Mouse (Mus musculus): ENCODE measurements around the gene Clec4a3. TPM values are rescaled to one million over a fixed set of nuclear protein-coding genes. Genes with fewer than 3 reads are reported as not detected.
"Not testable (repeated sequence)": the region's sequence is repeated elsewhere in the genome, so short reads cannot be mapped to it uniquely, and the experiment has no call there.

Gene Clec4a3
- 0.88 and 1.2 TPM in 2 replicates for polyA plus RNA-seq (2012; rRNA removed)

- no peak for DNase-seq (ENCODE audit: low read depth, low spot score)
- WGBS: 74% methylated on average over 8 of the region's 8 CpGs
Observed at GRCm38 (mm10) chr6:122952401-122952800, at the start of gene Clec4a3. Clec4a3 (plus strand) TSS chr6:122952515.

- WGBS: 13% methylated on average over 4 of the region's 4 CpGs
- DNase-seq (ENCODE audit: low read depth, low spot score): no peak
Observed at GRCm38 (mm10) chr6:122919922-122920321, 32.4 kb upstream of the Clec4a3 start.

GRCm38 (mm10) chr6:122921451-122921850, 30.9 kb upstream of the Clec4a3 start, which contains the start of gene Clec4a1:
Clec4a1 (plus strand) TSS chr6:122921848.
- WGBS: 28% methylated on average over 4 of the region's 4 CpGs
- no peak for DNase-seq (ENCODE audit: low read depth, low spot score)

- no peak for DNase-seq (ENCODE audit: low read depth, low spot score)
- 60% methylated on average over 3 of the region's 3 CpGs for WGBS
Observed at GRCm38 (mm10) chr6:122934845-122935244, 17.5 kb upstream of the Clec4a3 start.

GRCm38 (mm10) chr6:122939618-122940017, 12.7 kb upstream of the Clec4a3 start:
- 84% methylated on average over 5 of the region's 5 CpGs for WGBS

GRCm38 (mm10) chr6:122946760-122947159, 5.6 kb upstream of the Clec4a3 start:
- WGBS: 85% methylated on average over 2 of the region's 2 CpGs
- no peak for DNase-seq (ENCODE audit: low read depth, low spot score)

More at GRCm38 (mm10) chr6:122939618-122940017, 12.7 kb upstream of the Clec4a3 start:
- no peak for DNase-seq (ENCODE audit: low read depth, low spot score)

- DNase-seq (ENCODE audit: low read depth, low spot score): no peak
- 59% methylated on average over 2 of the region's 2 CpGs for WGBS
Observed at GRCm38 (mm10) chr6:122964562-122964961, 12.2 kb downstream of the Clec4a3 start.

GRCm38 (mm10) chr6:122969048-122969447, 16.7 kb downstream of the Clec4a3 start:
- 83% methylated on average over 2 of the region's 2 CpGs for WGBS
- DNase-seq (ENCODE audit: low read depth, low spot score): no peak

- DNase-seq (ENCODE audit: low read depth, low spot score): no peak
- WGBS: 75% methylated on average over 6 of the region's 6 CpGs
Observed at GRCm38 (mm10) chr6:122989876-122990437, 37.6 kb downstream of the Clec4a3 start, which contains the start of gene Clec4a4. Clec4a4 (plus strand) TSS chr6:122990367.

- WGBS: 66% methylated on average over 2 of the region's 2 CpGs
- not testable (repeated sequence) for DNase-seq (ENCODE audit: low read depth, low spot score)
Observed at GRCm38 (mm10) chr6:123004696-123005095, 52.4 kb downstream of the Clec4a3 start.

GRCm38 (mm10) chr6:123005591-123005990, 53.3 kb downstream of the Clec4a3 start:
- WGBS: 55% methylated on average over 1 of the region's 1 CpGs
- DNase-seq (ENCODE audit: low read depth, low spot score): no peak

Other genes with a start within 250 kb of the Clec4a3 start
- gene Nanog, start 245.0 kb upstream of the Clec4a3 start, polyA plus RNA-seq (2012; rRNA removed): 0.10 TPM in 1 of 2 replicates, not detected in the other
- gene Slc2a3, start 150.9 kb upstream of the Clec4a3 start, polyA plus RNA-seq (2012; rRNA removed): 2.1 and 2.8 TPM in 2 replicates
- 7.4 and 7.6 TPM in 2 replicates for gene Foxj2, start 132.6 kb upstream of the Clec4a3 start, polyA plus RNA-seq (2012; rRNA removed)
- gene C3ar1, start 96.4 kb upstream of the Clec4a3 start, polyA plus RNA-seq (2012; rRNA removed): 2.0 and 4.0 TPM in 2 replicates
- gene Necap1, start 78.0 kb upstream of the Clec4a3 start, polyA plus RNA-seq (2012; rRNA removed): 18.8 and 24.5 TPM in 2 replicates
- gene Clec4a1, start 30.7 kb upstream of the Clec4a3 start, polyA plus RNA-seq (2012; rRNA removed): 2.8 and 3.5 TPM in 2 replicates
- 0.15 TPM in 1 of 2 replicates, not detected in the other for gene Clec4a4, start 37.9 kb downstream of the Clec4a3 start, polyA plus RNA-seq (2012; rRNA removed)
- 0.55 and 0.80 TPM in 2 replicates for gene Clec4b1, start 97.4 kb downstream of the Clec4a3 start, polyA plus RNA-seq (2012; rRNA removed)
- 5.4 and 5.5 TPM in 2 replicates for gene Clec4a2, start 153.9 kb downstream of the Clec4a3 start, polyA plus RNA-seq (2012; rRNA removed)
- not detected in 2 replicates for gene Clec4b2, start 220.4 kb downstream of the Clec4a3 start, polyA plus RNA-seq (2012; rRNA removed)